Mouse (Mus musculus): ENCODE measurements at regions not wholly inside any gene's neighbourhood (a gene's known extent, or its start where the extent isn't known, plus 50 kb on each side); places are given as distances from the start of the nearest gene placed in this dataset.
A peak's percentile ranks its signal among the peaks of the same experiment; 100 is the strongest.

DNA sequence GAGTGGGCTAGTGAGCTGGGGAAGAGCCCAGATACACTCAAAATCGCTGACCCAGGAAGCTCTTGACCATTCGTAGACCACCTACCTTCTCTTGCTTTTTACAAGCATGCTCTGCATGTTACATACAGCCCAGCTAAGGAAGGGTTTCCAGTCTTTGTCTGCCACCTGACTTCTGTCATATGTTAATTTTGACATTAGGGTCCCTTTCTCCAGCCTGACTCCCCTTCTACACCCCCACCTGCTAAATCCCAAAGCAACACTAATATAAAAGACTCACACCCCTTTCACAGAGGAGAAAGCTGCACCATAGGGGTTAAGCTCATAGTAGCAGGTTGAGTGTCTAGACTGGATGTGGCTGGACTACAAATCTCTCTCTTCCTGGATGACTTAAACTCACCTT, 248.8 kb downstream of the Pdcd6ip start:
- DNase-seq, result no peak
- no peaks in the 10 kb centered on the region for H3K27me3 ChIP-seq (ENCODE audit: control insufficient read depth, insufficient read depth, low read length)
- H3K4me1 ChIP-seq (ENCODE audit: control insufficient read depth, insufficient read depth, low read length), result no peaks in the 10 kb centered on the region
- no peak overlapping the region for H3K4me3 ChIP-seq (replicated peaks; ENCODE audit: insufficient read depth, low read depth, low read length)
- no peak overlapping the region for H3K27ac ChIP-seq (ENCODE audit: insufficient read depth, low read length)
- TF ChIP-seq CTCF (IDR thresholded peaks at IDR 0.05; ENCODE audit: borderline replicate concordance, insufficient read depth, low read depth, low read length) (no peak), POLR2A (IDR thresholded peaks at IDR 0.05; ENCODE audit: borderline replicate concordance, insufficient read depth, low read length) (no peak)
- 48% methylated on average over 2 of the region's 2 CpGs for WGBS

DNA sequence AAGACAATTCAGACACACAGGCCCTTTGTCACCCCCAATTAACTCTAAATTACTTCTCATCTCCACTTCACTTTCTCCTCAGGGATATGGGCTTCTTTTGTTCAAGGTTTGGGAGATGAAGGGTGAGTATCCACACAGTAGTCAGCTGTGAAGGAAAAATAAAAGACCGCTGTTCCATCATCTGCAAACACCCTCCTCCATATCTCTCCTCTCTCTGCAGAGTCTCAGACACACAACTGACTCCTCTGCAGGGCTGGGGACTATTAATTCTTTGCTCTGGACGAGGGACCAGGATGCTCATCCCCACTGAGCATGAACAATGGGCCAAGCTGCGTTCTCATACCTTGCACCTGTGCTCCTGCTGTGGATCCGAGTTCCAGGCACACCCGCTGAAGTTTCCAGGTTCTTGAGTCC, 249.3 kb downstream of the Pdcd6ip start:
- Histone ChIP-seq H3K4me1 (ENCODE audit: control insufficient read depth, insufficient read depth, low read length) (no peaks in the 10 kb centered on the region), H3K4me3 (replicated peaks; ENCODE audit: insufficient read depth, low read depth, low read length) (no peak overlapping the region), H3K27ac (ENCODE audit: insufficient read depth, low read length) (no peak overlapping the region), H3K27me3 (ENCODE audit: control insufficient read depth, insufficient read depth, low read length) (no peaks in the 10 kb centered on the region)
- TF ChIP-seq POLR2A (IDR thresholded peaks at IDR 0.05; ENCODE audit: borderline replicate concordance, insufficient read depth, low read length) (no peak), CTCF (IDR thresholded peaks at IDR 0.05; ENCODE audit: borderline replicate concordance, insufficient read depth, low read depth, low read length) (no peak)
- 30% methylated on average over 5 of the region's 5 CpGs for WGBS
- no peak for DNase-seq

DNA sequence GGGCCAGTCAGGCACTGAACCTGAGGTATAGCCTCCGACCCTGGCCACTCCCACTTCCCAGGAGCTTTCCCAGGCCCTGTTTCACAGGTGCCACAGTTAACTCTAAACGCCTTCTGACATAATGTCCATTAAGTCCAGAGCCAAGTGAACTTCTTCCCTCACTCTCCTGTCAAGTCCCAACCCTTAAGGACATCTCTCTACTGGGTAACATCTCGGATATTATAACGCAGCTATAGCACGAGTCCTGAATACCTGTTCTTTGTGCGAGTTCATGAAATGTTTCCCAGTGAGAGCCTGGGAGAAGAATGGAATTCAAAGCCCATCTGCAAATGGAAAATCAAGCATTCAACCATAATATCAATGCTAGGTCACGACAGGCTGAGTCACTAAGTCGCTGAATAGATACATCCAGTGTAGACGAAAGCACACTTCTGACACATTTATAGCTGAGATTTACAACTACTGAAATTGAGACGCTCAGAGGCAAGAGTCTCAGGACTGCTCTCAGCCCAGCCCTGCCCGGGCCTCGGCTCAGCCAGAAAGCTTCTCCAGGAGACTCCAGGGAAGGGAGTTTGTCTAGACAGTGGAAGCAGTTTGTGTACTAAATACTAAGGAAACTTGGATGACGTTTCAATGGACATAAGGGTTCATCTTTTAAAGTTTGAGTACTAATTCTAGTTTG, 250.7 kb downstream of the Pdcd6ip start:
- Histone ChIP-seq H3K27me3 (ENCODE audit: control insufficient read depth, insufficient read depth, low read length) (no peaks in the 10 kb centered on the region), H3K4me1 (ENCODE audit: control insufficient read depth, insufficient read depth, low read length) (no peaks in the 10 kb centered on the region), H3K27ac (ENCODE audit: insufficient read depth, low read length) (no peak overlapping the region), H3K4me3 (replicated peaks; ENCODE audit: insufficient read depth, low read depth, low read length) (no peak overlapping the region)
- 89% methylated on average over 13 of the region's 13 CpGs for WGBS
- DNase-seq, result no peak
- TF ChIP-seq CTCF (IDR thresholded peaks at IDR 0.05; ENCODE audit: borderline replicate concordance, insufficient read depth, low read depth, low read length), result no peak
- no peak for TF ChIP-seq POLR2A (IDR thresholded peaks at IDR 0.05; ENCODE audit: borderline replicate concordance, insufficient read depth, low read length)

DNA sequence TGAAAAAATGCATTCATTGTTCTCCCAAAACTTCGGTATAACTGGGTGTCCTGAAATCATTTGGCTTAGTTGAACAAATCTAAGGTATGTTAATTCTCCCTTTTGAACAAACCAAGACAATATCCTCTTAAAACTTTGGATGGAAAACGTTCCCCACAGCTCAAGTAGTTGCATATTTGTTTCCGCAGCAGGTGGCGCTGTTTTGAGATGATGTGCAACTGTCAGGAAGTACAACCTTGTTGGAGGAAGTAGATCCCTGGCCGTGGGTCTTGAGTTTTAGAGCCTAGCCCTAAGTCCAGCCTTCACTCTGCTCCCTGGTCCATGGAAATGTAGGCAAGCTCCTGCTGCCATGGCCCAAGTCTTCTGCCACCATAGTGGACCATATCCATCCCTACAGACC, 252.5 kb downstream of the Pdcd6ip start:
- Histone ChIP-seq H3K4me3 (replicated peaks; ENCODE audit: insufficient read depth, low read depth, low read length) (no peak overlapping the region), H3K27me3 (ENCODE audit: control insufficient read depth, insufficient read depth, low read length) (no peaks in the 10 kb centered on the region), H3K4me1 (ENCODE audit: control insufficient read depth, insufficient read depth, low read length) (no peaks in the 10 kb centered on the region), H3K27ac (ENCODE audit: insufficient read depth, low read length) (no peak overlapping the region)
- DNase-seq, result no peak
- 92% methylated on average over 5 of the region's 5 CpGs for WGBS
- no peak for TF ChIP-seq CTCF (IDR thresholded peaks at IDR 0.05; ENCODE audit: borderline replicate concordance, insufficient read depth, low read depth, low read length)
- TF ChIP-seq POLR2A (IDR thresholded peaks at IDR 0.05; ENCODE audit: borderline replicate concordance, insufficient read depth, low read length), result no peak

DNA sequence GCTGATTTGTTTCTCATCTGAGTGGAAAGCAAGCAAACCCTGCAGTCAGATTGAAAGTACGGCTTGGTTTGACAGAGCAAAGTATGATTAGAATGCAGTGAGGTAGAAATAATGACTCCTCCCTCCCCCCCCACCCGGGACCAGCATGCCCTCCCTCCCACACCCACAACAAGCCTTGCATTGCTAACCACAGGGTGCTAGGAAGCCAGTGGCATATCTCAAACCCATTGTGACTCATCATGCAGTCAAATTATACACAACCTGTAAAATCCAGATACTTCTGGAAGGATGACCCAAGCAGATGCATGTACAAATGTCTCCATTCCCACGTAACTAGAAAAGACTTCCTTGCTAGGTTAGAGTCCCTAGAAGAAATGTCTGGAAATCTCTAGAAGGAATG, 254.8 kb downstream of the Pdcd6ip start:
- no peaks in the 10 kb centered on the region for H3K27me3 ChIP-seq (ENCODE audit: control insufficient read depth, insufficient read depth, low read length)
- 64% methylated on average over 3 of the region's 3 CpGs for WGBS
- TF ChIP-seq POLR2A (IDR thresholded peaks at IDR 0.05; ENCODE audit: borderline replicate concordance, insufficient read depth, low read length), result no peak
- no peaks in the 10 kb centered on the region for H3K4me1 ChIP-seq (ENCODE audit: control insufficient read depth, insufficient read depth, low read length)
- no peak overlapping the region for H3K27ac ChIP-seq (ENCODE audit: insufficient read depth, low read length)
- H3K4me3 ChIP-seq (replicated peaks; ENCODE audit: insufficient read depth, low read depth, low read length), result no peak overlapping the region
- no peak for DNase-seq

DNA sequence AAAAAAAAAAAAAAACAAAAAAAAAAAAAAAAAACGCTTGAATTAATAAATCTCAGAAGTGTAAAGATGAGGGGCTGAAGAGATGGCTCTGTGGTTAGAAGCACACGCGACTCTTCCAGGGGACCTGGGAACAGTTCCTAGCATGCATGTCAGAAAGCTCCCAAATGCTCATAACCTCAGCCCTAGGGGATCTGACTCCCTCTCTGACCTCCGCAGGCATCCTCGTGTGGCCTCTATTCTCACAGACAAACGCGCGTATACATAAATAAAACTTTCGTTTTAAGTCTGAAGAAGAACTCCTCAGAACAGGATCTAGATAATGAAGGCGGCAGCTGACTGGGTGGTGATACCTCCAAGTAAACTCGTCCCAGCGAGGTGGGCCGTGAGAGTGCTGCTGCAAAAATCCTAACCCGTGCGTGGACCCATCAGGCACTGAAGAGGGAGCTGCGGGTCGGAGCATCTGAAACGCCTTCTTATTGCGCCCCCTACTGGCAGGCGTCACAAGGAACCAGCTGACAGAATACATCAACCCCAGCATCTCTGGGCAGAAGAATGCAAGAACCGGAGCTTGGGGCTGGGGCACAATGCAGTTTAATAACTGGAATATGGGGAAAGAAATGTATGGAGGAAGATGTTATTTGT, 266.2 kb downstream of the Pdcd6ip start:
- TF ChIP-seq POLR2A (IDR thresholded peaks at IDR 0.05; ENCODE audit: borderline replicate concordance, insufficient read depth, low read length) (no peak), CTCF (IDR thresholded peaks at IDR 0.05; ENCODE audit: borderline replicate concordance, insufficient read depth, low read depth, low read length) (peak; percentile 89)
- peak; percentile 80 to 86 for DNase-seq
- no peaks in the 10 kb centered on the region for H3K4me1 ChIP-seq (ENCODE audit: control insufficient read depth, insufficient read depth, low read length)
- WGBS, result 8% methylated on average over 21 of the region's 21 CpGs
- H3K27me3 ChIP-seq (ENCODE audit: control insufficient read depth, insufficient read depth, low read length), result no peaks in the 10 kb centered on the region
- peak overlapping the region; percentile 60 for H3K4me3 ChIP-seq (replicated peaks; ENCODE audit: insufficient read depth, low read depth, low read length)
- no peak overlapping the region for H3K27ac ChIP-seq (ENCODE audit: insufficient read depth, low read length)

DNA sequence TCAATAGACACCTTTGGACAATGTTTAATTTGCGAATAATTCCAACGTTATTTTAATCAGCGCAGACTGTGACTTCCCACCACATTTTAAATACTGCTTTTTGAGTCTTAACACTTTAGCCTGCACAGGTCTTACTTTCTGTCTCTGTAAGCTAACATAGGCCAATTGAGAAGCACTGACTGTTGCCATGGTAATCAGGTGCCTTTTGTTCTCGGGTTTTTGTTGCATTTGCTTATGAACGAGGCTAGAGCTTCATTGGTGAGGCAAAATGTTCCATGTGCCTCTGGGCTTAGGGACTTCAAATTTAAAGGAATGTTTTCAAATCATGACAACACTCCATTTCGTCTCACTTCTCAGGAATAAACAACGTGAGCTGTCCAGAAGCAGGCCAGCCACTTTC, 269.7 kb downstream of the Pdcd6ip start:
- Histone ChIP-seq H3K27me3 (ENCODE audit: control insufficient read depth, insufficient read depth, low read length) (no peaks in the 10 kb centered on the region), H3K4me3 (replicated peaks; ENCODE audit: insufficient read depth, low read depth, low read length) (no peak overlapping the region), H3K4me1 (ENCODE audit: control insufficient read depth, insufficient read depth, low read length) (no peaks in the 10 kb centered on the region; the same call in 1 of the 2 replicates), H3K27ac (ENCODE audit: insufficient read depth, low read length) (no peak overlapping the region)
- 86% methylated on average over 7 of the region's 7 CpGs for WGBS
- DNase-seq, result no peak
- no peak for TF ChIP-seq CTCF (IDR thresholded peaks at IDR 0.05; ENCODE audit: borderline replicate concordance, insufficient read depth, low read depth, low read length)

DNA sequence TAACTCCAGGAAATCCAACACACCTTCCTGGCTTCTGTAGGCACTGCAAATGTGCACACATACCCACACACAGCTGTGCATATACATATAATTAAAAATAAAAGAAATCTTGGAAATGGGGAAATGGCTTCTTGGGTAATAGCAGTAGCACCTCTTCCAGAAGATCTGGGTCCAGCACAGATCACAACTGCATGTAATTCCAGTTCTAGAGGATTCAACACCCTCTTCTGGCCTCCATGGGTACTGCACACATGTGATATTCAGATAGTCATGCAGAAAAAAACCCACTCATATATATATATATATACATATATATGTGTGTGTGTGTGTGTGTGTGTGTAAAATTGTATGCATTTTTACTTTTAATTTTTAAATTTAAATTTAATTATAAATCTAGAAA, 272.1 kb downstream of the Pdcd6ip start:
- H3K27me3 ChIP-seq (ENCODE audit: control insufficient read depth, insufficient read depth, low read length), result no peaks in the 10 kb centered on the region
- H3K4me3 ChIP-seq (replicated peaks; ENCODE audit: insufficient read depth, low read depth, low read length), result no peak overlapping the region
- TF ChIP-seq POLR2A (IDR thresholded peaks at IDR 0.05; ENCODE audit: borderline replicate concordance, insufficient read depth, low read length), result no peak
- no peak for TF ChIP-seq CTCF (IDR thresholded peaks at IDR 0.05; ENCODE audit: borderline replicate concordance, insufficient read depth, low read depth, low read length)
- no peak overlapping the region for H3K27ac ChIP-seq (ENCODE audit: insufficient read depth, low read length)
- H3K4me1 ChIP-seq (ENCODE audit: control insufficient read depth, insufficient read depth, low read length), result peaks cover 17% of the 10 kb centered on the region; the same call in 1 of the 2 replicates
- DNase-seq, result no peak
